Mouse (Mus musculus) CH12.LX (cell line): ENCODE data around the gene Gm37240. TPM values are rescaled to one million over a fixed set of nuclear protein-coding genes. Genes with fewer than 3 reads are reported as not detected.

Experiments used
- DNase-seq: peaks from one replicate; pipeline ENCODE4 v3.0.0-alpha.2; 2013; ENCODE audit errors: extremely low read depth
- H3K27ac ChIP-seq: 2 replicates; pipeline ENCODE4 v1.5.1; 2012; ENCODE audit warnings: low read depth, mild to moderate bottlenecking, control low read depth, moderate library complexity; ENCODE audit not compliant: insufficient read depth
- H3K27me3 ChIP-seq: replicated peaks from 2 replicates; pipeline ENCODE3; 2012; ENCODE audit warnings: inconsistent platforms
- H3K36me3 ChIP-seq, 2 experiments: replicated peaks in 1 of 2; 2 replicates each; pipeline versions ENCODE3 to v1.6.1; 2012; ENCODE audit warnings: inconsistent platforms in 1 of 2, low read length in 1 of 2, mild to moderate bottlenecking in 1 of 2, mixed read lengths in 1 of 2, moderate library complexity in 1 of 2; ENCODE audit not compliant: control insufficient read depth in 1 of 2, insufficient read depth in 1 of 2
- H3K4me1 ChIP-seq, 2 experiments: 2 replicates each; pipeline ENCODE4 v1.6.1; 2012; ENCODE audit warnings: inconsistent platforms in 1 of 2, moderate library complexity in 1 of 2; ENCODE audit not compliant: insufficient read depth in 2 of 2, control insufficient read depth in 1 of 2
- H3K4me2 ChIP-seq: 2 replicates; pipeline ENCODE4 v1.6.1; 2012; ENCODE audit warnings: low read depth, mild to moderate bottlenecking, control low read depth; ENCODE audit not compliant: poor library complexity, insufficient read depth, severe bottlenecking
- H3K4me3 ChIP-seq, 3 experiments: fragments of 150-350 bp in 1 of 3; sonication (generic) in 1 of 3; replicated peaks in 1 of 3; 2 replicates each; pipeline versions ENCODE3 to v1.5.1; 2011 to 2012; ENCODE audit warnings: low read depth in 2 of 3, low read length in 2 of 3, mild to moderate bottlenecking in 2 of 3, moderate library complexity in 2 of 3, control low read depth in 1 of 3, improper control_type of control experiment in 1 of 3, inconsistent platforms in 1 of 3, mixed read lengths in 1 of 3; ENCODE audit not compliant: poor library complexity in 1 of 3
- H3K79me2 ChIP-seq: replicated peaks from 2 replicates; pipeline ENCODE4 v1.6.1; 2012; ENCODE audit warnings: mild to moderate bottlenecking, moderate library complexity; ENCODE audit not compliant: control insufficient read depth, poor library complexity, insufficient read depth, severe bottlenecking; ENCODE audit errors: extremely low read depth
- H3K9ac ChIP-seq: 2 replicates; pipeline ENCODE4 v1.6.1; 2012; ENCODE audit warnings: low read depth, mild to moderate bottlenecking, control low read depth, moderate library complexity; ENCODE audit not compliant: insufficient read depth
- H3K9me3 ChIP-seq: replicated peaks from 2 replicates; pipeline ENCODE3; 2012; ENCODE audit warnings: low read length, inconsistent platforms, mixed read lengths
- BHLHE40 ChIP-seq: IDR thresholded peaks from 2 replicates; pipeline ENCODE4 v1.6.1; 2011; ENCODE audit warnings: mild to moderate bottlenecking, low read depth, low read length, improper control_type of control experiment
- CHD1 ChIP-seq: IDR thresholded peaks from 2 replicates; pipeline ENCODE4 v1.6.1; 2012; ENCODE audit warnings: low read depth, low read length, improper control_type of control experiment, inconsistent platforms
- CHD2 ChIP-seq: IDR thresholded peaks from 2 replicates; pipeline ENCODE4 v1.6.1; 2011; ENCODE audit warnings: low read length, improper control_type of control experiment
- CTCF ChIP-seq, 2 experiments: IDR thresholded peaks in 1 of 2; conservative IDR thresholded peaks in 1 of 2; 2 replicates each; pipeline ENCODE4 v1.5.1; 2011 to 2012; ENCODE audit warnings: low read depth in 2 of 2, low read length in 2 of 2, improper control_type of control experiment in 1 of 2, inconsistent platforms in 1 of 2, mild to moderate bottlenecking in 1 of 2, moderate library complexity in 1 of 2
- E2F4 ChIP-seq: IDR thresholded peaks from 2 replicates; pipeline ENCODE4 v1.6.1; 2011; ENCODE audit warnings: low read depth, low read length, improper control_type of control experiment; ENCODE audit not compliant: insufficient replicate concordance
- ELF1 ChIP-seq: IDR thresholded peaks from 2 replicates; pipeline ENCODE4 v1.6.1; 2014; ENCODE audit warnings: low read depth, mild to moderate bottlenecking, inconsistent platforms, low read length, improper control_type of control experiment
- ETS1 ChIP-seq: conservative IDR thresholded peaks from 2 replicates; pipeline ENCODE4 v1.6.1; 2012; ENCODE audit warnings: low read depth, mild to moderate bottlenecking, inconsistent platforms, low read length, improper control_type of control experiment, moderate library complexity
- GABPA ChIP-seq: IDR thresholded peaks from 2 replicates; pipeline ENCODE4 v1.6.1; 2012; ENCODE audit warnings: low read depth, low read length, improper control_type of control experiment, inconsistent platforms; ENCODE audit not compliant: insufficient replicate concordance
- IRF4 ChIP-seq: IDR thresholded peaks from 2 replicates; pipeline ENCODE4 v1.6.1; 2014; ENCODE audit warnings: low read depth, mild to moderate bottlenecking, inconsistent platforms, low read length, improper control_type of control experiment
- JUN ChIP-seq: IDR thresholded peaks from 2 replicates; pipeline ENCODE4 v1.6.1; 2011; ENCODE audit warnings: low read depth, mild to moderate bottlenecking, low read length, improper control_type of control experiment, moderate library complexity; ENCODE audit not compliant: insufficient read depth
- JUND ChIP-seq: conservative IDR thresholded peaks from 2 replicates; pipeline ENCODE4 v1.6.1; 2011; ENCODE audit warnings: low read depth, low read length, improper control_type of control experiment
- KAT2A ChIP-seq: IDR thresholded peaks from 2 replicates; pipeline ENCODE4 v1.6.1; 2012; ENCODE audit warnings: low read length, improper control_type of control experiment, inconsistent platforms; ENCODE audit not compliant: insufficient replicate concordance
- MAZ ChIP-seq: IDR thresholded peaks from 2 replicates; pipeline ENCODE4 v1.6.1; 2012; ENCODE audit warnings: low read depth, mild to moderate bottlenecking, inconsistent platforms, low read length, improper control_type of control experiment, moderate library complexity
- MXI1 ChIP-seq: IDR thresholded peaks from 2 replicates; pipeline ENCODE4 v1.6.1; 2011; ENCODE audit warnings: mild to moderate bottlenecking, low read depth, low read length, improper control_type of control experiment
- MYC ChIP-seq: IDR thresholded peaks from 2 replicates; pipeline ENCODE4 v1.6.1; 2011; ENCODE audit warnings: low read depth, mild to moderate bottlenecking, improper control_type of control experiment, low read length
- NELFE ChIP-seq: IDR thresholded peaks from 2 replicates; pipeline ENCODE4 v1.6.1; 2011; ENCODE audit warnings: low read depth, low read length, improper control_type of control experiment
- NRF1 ChIP-seq: IDR thresholded peaks from 2 replicates; pipeline ENCODE4 v1.6.1; 2014; ENCODE audit warnings: low read depth, mild to moderate bottlenecking, inconsistent platforms, low read length, improper control_type of control experiment, moderate library complexity
- PAX5 ChIP-seq: IDR thresholded peaks from 2 replicates; pipeline ENCODE4 v1.6.1; 2012; ENCODE audit warnings: low read length, inconsistent platforms, mixed read lengths
- POLR2A ChIP-seq: IDR thresholded peaks from 2 replicates; pipeline ENCODE4 v1.6.1; 2011; ENCODE audit warnings: low read depth, mild to moderate bottlenecking, improper control_type of control experiment, low read length
- POLR2AphosphoS2 ChIP-seq: IDR thresholded peaks from 2 replicates; pipeline ENCODE4 v1.6.1; 2011; ENCODE audit warnings: low read depth, low read length, improper control_type of control experiment
- RAD21 ChIP-seq: IDR thresholded peaks from 2 replicates; pipeline ENCODE4 v1.6.1; 2011; ENCODE audit warnings: low read depth, mild to moderate bottlenecking, low read length, improper control_type of control experiment, moderate library complexity
- RCOR1 ChIP-seq: conservative IDR thresholded peaks from 2 replicates; pipeline ENCODE4 v1.6.1; 2012; ENCODE audit warnings: low read depth, mild to moderate bottlenecking, inconsistent platforms, low read length, improper control_type of control experiment
- SIN3A ChIP-seq: IDR thresholded peaks from 2 replicates; pipeline ENCODE4 v1.6.1; 2012; ENCODE audit warnings: low read length, improper control_type of control experiment, inconsistent platforms
- SMC3 ChIP-seq: IDR thresholded peaks from 2 replicates; pipeline ENCODE4 v1.6.1; 2011; ENCODE audit warnings: low read depth, low read length, improper control_type of control experiment
- TBP ChIP-seq: conservative IDR thresholded peaks from 2 replicates; pipeline ENCODE4 v1.6.1; 2011; ENCODE audit warnings: low read depth, low read length, improper control_type of control experiment
- TCF12 ChIP-seq: IDR thresholded peaks from 2 replicates; pipeline ENCODE4 v1.6.1; 2014; ENCODE audit warnings: low read depth, mild to moderate bottlenecking, inconsistent platforms, low read length, improper control_type of control experiment
- UBTF ChIP-seq: IDR thresholded peaks from 2 replicates; pipeline ENCODE4 v1.6.1; 2012; ENCODE audit warnings: low read depth, mild to moderate bottlenecking, inconsistent platforms, low read length, improper control_type of control experiment, moderate library complexity
- USF1 ChIP-seq: IDR thresholded peaks from 2 replicates; pipeline ENCODE4 v1.6.1; 2014; ENCODE audit warnings: low read depth, mild to moderate bottlenecking, inconsistent platforms, low read length, improper control_type of control experiment
- ZC3H11A ChIP-seq: IDR thresholded peaks from 2 replicates; pipeline ENCODE4 v1.6.1; 2012; ENCODE audit warnings: low read depth, mild to moderate bottlenecking, inconsistent platforms, low read length, improper control_type of control experiment
- ZMIZ1 ChIP-seq: IDR thresholded peaks from 2 replicates; pipeline ENCODE4 v1.6.1; 2012; ENCODE audit warnings: low read depth, mild to moderate bottlenecking, inconsistent platforms, low read length, improper control_type of control experiment
- ZNF384 ChIP-seq: IDR thresholded peaks from 2 replicates; pipeline ENCODE4 v1.6.1; 2012; ENCODE audit warnings: low read depth, low read length, improper control_type of control experiment, inconsistent platforms
- dilution Hi-C: fragments of 300-500 bp; cut with MboI; formaldehyde crosslinking; loops from 2 replicates; pipeline ENCODE4 v1.14.3; 2020; ENCODE audit warnings: low sequenced_read_pairs; ENCODE audit not compliant: extremely low pct_unique_long_range_greater_than_20kb, extremely low pct_ligation_motif_present
- in situ Hi-C: fragments of 300-500 bp; cut with MboI; formaldehyde crosslinking; loops from 3 replicates; pipeline ENCODE4 v1.14.3; 2019; ENCODE audit warnings: low sequenced_read_pairs, low pct_ligation_motif_present, low pct_unique_long_range_greater_than_20kb, mixed read lengths
- polyA plus RNA-seq: library from polyadenylated mRNA; unstranded; fragments of >175 nt; gene quantifications from 2 replicates; pipeline ENCODE4 v1.2.1, GENCODE M21; 2012; ENCODE audit warnings: low read depth; ENCODE audit not compliant: insufficient read length
- total RNA-seq, 2 experiments: library from RNA; depleted of rRNA; stranded (reverse); fragments of 300-350 nt in 1 of 2; fragments of >200 nt in 1 of 2; gene quantifications; 2 replicates each; pipeline ENCODE4 v1.2.3; 2012 to 2014

The Gm37240 gene
- total and polyA plus RNA-seq, 3 experiments = 0.08 to 0.19 (median 0.14) TPM

DNA sequence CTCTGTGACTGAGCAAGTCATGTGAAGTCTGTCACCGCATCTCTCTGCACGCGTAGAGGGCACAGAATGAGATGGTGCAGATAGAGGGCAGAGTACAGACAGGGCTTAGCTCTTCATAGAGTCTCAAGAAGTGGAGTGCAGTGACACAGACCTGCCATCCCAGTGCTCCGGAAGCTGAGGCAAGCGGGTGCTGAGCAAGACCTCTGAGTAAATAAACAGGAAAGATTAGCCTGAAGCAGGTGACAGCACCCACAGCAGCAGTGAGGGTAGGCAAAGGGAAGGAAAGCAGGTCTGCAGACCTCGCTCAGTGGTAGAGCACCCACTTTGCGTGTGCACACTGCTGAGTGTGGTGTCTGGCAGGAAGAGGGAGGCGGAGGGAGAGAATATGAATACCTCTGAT lies 1205.6 kb downstream of the Gm37240 start:
- H3K4me2 ChIP-seq = no peak overlapping the region
- peaks cover 50 to 96% of the 10 kb centered on the region in 2 experiments for H3K4me1 ChIP-seq
- dilution Hi-C loops = no loop called here
- H3K27me3 ChIP-seq = no peaks in the 10 kb centered on the region
- peaks cover 14 to 26% of the 10 kb centered on the region in 2 experiments for H3K36me3 ChIP-seq
- 0 out of 2 replicates have a peak overlapping the region, but pooled peaks have one; percentile 14 for H3K9ac ChIP-seq
- H3K9me3 ChIP-seq = no peaks in the 10 kb centered on the region
- H3K4me3 ChIP-seq = peak overlapping the region in 1 of 3 experiments; percentile 17
- in situ Hi-C loops = no loop called here
- peak overlapping the region; percentile 83 for H3K27ac ChIP-seq
- TF ChIP-seq RCOR1 (no peak), USF1 (no peak), ELF1 (no peak), KAT2A (no peak), MYC (no peak), TCF12 (0 out of 2 replicates have a peak, but pooled peaks have one; percentile 18), UBTF (no peak), SMC3 (no peak), MAZ (no peak), ZNF384 (no peak), NRF1 (no peak), BHLHE40 (peak; percentile 18; the same call in 1 of the 2 replicates), TBP (no peak), MXI1 (no peak), IRF4 (no peak), GABPA (no peak), POLR2A (0 out of 2 replicates have a peak, but pooled peaks have one; percentile 22), CTCF (conservative IDR thresholded peaks at IDR 0.05 in 1 of 2, IDR thresholded peaks at IDR 0.05 in 1 of 2; ENCODE audit: low read depth in 2 of 2, low read length in 2 of 2) (no peak), POLR2AphosphoS2 (no peak)
- H3K79me2 ChIP-seq = peaks cover 16% of the 10 kb centered on the region
- DNase-seq = no peak

DNA sequence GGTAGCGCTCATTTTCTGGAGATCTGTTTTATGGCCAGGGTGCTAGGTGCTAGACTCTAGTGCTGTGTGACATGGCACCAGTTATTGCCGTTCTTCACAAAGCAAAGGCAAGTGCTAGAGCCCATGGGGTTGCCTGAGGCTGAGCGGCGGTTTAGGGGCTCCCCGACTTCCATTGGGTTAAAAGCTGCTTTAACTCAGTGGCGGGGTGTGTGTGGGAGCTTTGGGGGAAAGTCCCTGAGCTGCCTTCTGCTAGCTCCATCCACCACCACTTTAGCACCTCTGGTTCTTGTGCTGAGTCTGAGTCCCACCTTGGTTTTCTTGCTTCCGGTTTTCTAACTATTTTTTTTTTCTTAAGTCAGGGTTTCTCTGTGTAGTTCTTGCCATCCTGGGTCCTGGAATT lies 1207.3 kb downstream of the Gm37240 start:
- H3K36me3 ChIP-seq = peaks cover 11 to 37% of the 10 kb centered on the region in 2 experiments
- no peaks in the 10 kb centered on the region for H3K27me3 ChIP-seq
- peak overlapping the region; percentile 46 for H3K9ac ChIP-seq
- peaks cover 28% of the 10 kb centered on the region for H3K79me2 ChIP-seq
- H3K9me3 ChIP-seq = no peaks in the 10 kb centered on the region
- H3K27ac ChIP-seq = peak overlapping the region; percentile 97
- no peak for DNase-seq
- H3K4me3 ChIP-seq = no peak overlapping the region
- dilution Hi-C loops = no loop called here
- peak overlapping the region; percentile 43 for H3K4me2 ChIP-seq
- peaks cover 54 to 97% of the 10 kb centered on the region in 2 experiments for H3K4me1 ChIP-seq
- in situ Hi-C loops = no loop called here
- TF ChIP-seq JUND (no peak), NRF1 (0 out of 2 replicates have a peak, but pooled peaks have one; percentile 6), ZC3H11A (no peak), ZMIZ1 (no peak), ELF1 (peak; percentile 64; the same call in 1 of the 2 replicates), CHD2 (0 out of 2 replicates have a peak, but pooled peaks have one; percentile 38), ETS1 (0 out of 2 replicates have a peak, but pooled peaks have one; percentile 49), E2F4 (no peak), UBTF (peak; percentile 69; the same call in 1 of the 2 replicates), CTCF (conservative IDR thresholded peaks at IDR 0.05 in 1 of 2, IDR thresholded peaks at IDR 0.05 in 1 of 2; ENCODE audit: low read depth in 2 of 2, low read length in 2 of 2) (no peak), MYC (no peak), PAX5 (no peak), NELFE (no peak), SIN3A (peak; percentile 21; the same call in 1 of the 2 replicates), MAZ (no peak; the same call in 1 of the 2 replicates), JUN (no peak), RAD21 (no peak; the same call in 1 of the 2 replicates), IRF4 (peak; percentile 56), GABPA (no peak), SMC3 (no peak; the same call in 1 of the 2 replicates), MXI1 (no peak), KAT2A (no peak), CHD1 (no peak)
